Mouse (Mus musculus): Measurements from ENCODE around the gene Enam. TPM values are rescaled to one million over a fixed set of nuclear protein-coding genes. Genes with fewer than 3 reads are reported as not detected.
A peak's percentile ranks its signal among the peaks of the same experiment; 100 is the strongest.

Gene Enam
- total and polyA plus RNA-seq, 3 experiments = not detected

DNA sequence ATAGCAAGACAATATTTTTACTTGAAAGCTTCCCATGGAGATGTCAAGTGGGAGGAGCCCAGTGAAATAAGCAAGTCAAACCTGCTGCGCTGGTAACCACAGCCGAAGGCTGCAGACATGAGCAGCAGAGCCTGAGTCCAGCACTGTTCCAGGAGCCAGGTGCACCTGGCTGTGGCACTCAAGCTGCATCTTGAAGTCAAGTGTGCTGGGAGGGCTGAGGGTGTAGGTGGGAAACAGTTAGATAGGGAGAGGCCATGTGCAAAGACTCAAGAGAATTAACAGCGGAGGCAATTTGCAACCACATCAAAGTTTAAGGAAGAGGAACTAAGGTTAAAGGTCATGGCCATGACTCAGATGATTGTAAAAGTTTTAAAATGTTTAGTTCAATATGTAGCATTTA lies 12.0 kb downstream of the Enam start:
- no peak overlapping the region for H3K9ac ChIP-seq (ENCODE audit: control insufficient read depth, low read depth, low read length, poor library complexity, severe bottlenecking)

DNA sequence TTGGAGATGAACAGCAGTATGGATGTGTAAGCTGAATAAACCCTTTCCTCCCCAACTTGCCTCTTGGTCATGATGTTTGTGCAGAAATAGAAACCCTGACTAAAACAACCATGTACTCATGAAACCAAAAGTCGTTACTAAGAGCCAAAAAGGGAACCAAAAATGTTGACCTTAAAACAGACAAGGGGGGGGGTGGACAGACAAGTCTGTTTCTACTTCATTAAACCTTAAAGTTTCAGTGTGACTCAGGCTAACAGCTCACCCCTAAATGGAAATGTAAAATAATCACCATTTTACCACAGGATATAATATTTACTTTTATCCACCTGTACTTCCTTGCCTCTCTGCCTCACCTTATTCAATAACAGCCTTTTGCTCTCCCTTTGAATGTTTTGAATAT lies 20.8 kb downstream of the Enam start:
- no peak overlapping the region for H3K9ac ChIP-seq (ENCODE audit: control insufficient read depth, low read depth, low read length, poor library complexity, severe bottlenecking)
- peaks cover 0 to 3% of the 10 kb centered on the region in 2 experiments; a peak in 1 of 4 replicates for H3K27me3 ChIP-seq (ENCODE audit: control insufficient read depth in 1 of 2, insufficient read depth in 2 of 2, low read length in 2 of 2)
- H3K36me3 ChIP-seq (ENCODE audit: control insufficient read depth in 1 of 2, insufficient read depth in 2 of 2, low read length in 2 of 2) = no peaks in the 10 kb centered on the region
- no peak overlapping the region for H3K4me3 ChIP-seq (ENCODE audit: control insufficient read depth in 1 of 2, insufficient read depth in 1 of 2, low read depth in 2 of 2, low read length in 2 of 2)
- no peak for DNase-seq (ENCODE audit: low read depth, low spot score)
- no peaks in the 10 kb centered on the region for H3K79me2 ChIP-seq (ENCODE audit: control insufficient read depth, insufficient read depth, low read length, poor library complexity)
- no peaks in the 10 kb centered on the region for H3K4me1 ChIP-seq (ENCODE audit: control insufficient read depth in 1 of 2, insufficient read depth in 2 of 2, low read length in 2 of 2)
- no peak overlapping the region for H3K27ac ChIP-seq (ENCODE audit: control insufficient read depth, low read depth, low read length)
- TF ChIP-seq RCOR1 (IDR thresholded peaks at IDR 0.05; ENCODE audit: low read depth, low read length) (no peak), E2F4 (IDR thresholded peaks at IDR 0.05; ENCODE audit: borderline replicate concordance, low read depth, low read length) (no peak), ZC3H11A (IDR thresholded peaks at IDR 0.05; ENCODE audit: low read depth, low read length) (no peak), ZMIZ1 (IDR thresholded peaks at IDR 0.05; ENCODE audit: low read depth, low read length) (no peak), CTCF (IDR thresholded peaks at IDR 0.05 in 2 of 3, conservative IDR thresholded peaks at IDR 0.05 in 1 of 3; ENCODE audit: control insufficient read depth in 1 of 3, insufficient read depth in 1 of 3, low read depth in 2 of 3, low read length in 3 of 3, poor library complexity in 1 of 3, severe bottlenecking in 1 of 3) (no peak), UBTF (IDR thresholded peaks at IDR 0.05; ENCODE audit: borderline replicate concordance, insufficient read depth, low read depth, low read length) (no peak), SIN3A (IDR thresholded peaks at IDR 0.05; ENCODE audit: low read length) (no peak), TCF12 (IDR thresholded peaks at IDR 0.05; ENCODE audit: low read depth, low read length) (no peak), NELFE (IDR thresholded peaks at IDR 0.05; ENCODE audit: low read depth, low read length) (no peak), MXI1 (IDR thresholded peaks at IDR 0.05; ENCODE audit: low read depth, low read length) (no peak), CHD2 (IDR thresholded peaks at IDR 0.05; ENCODE audit: low read length) (no peak)
- H3K9me3 ChIP-seq (replicated peaks; ENCODE audit: insufficient read depth, low read length) = no peaks in the 10 kb centered on the region

More for the DNA sequence above, 12.0 kb downstream of the Enam start:
- Histone ChIP-seq H3K36me3 (ENCODE audit: control insufficient read depth in 1 of 2, insufficient read depth in 2 of 2, low read length in 2 of 2) (no peaks in the 10 kb centered on the region; a peak in 1 of 4 replicates), H3K27ac (ENCODE audit: control insufficient read depth, low read depth, low read length) (no peak overlapping the region), H3K4me3 (ENCODE audit: control insufficient read depth in 1 of 2, insufficient read depth in 1 of 2, low read depth in 2 of 2, low read length in 2 of 2) (no peak overlapping the region), H3K79me2 (ENCODE audit: control insufficient read depth, insufficient read depth, low read length, poor library complexity) (no peaks in the 10 kb centered on the region), H3K9me3 (replicated peaks; ENCODE audit: insufficient read depth, low read length) (no peaks in the 10 kb centered on the region), H3K4me1 (ENCODE audit: control insufficient read depth in 1 of 2, insufficient read depth in 2 of 2, low read length in 2 of 2) (peaks cover 0 to 4% of the 10 kb centered on the region in 2 experiments; a peak in 2 of 4 replicates), H3K27me3 (ENCODE audit: control insufficient read depth in 1 of 2, insufficient read depth in 2 of 2, low read length in 2 of 2) (no peaks in the 10 kb centered on the region; a peak in 1 of 4 replicates)
- peak; percentile 6 for DNase-seq (ENCODE audit: low read depth, low spot score)
- no peak for TF ChIP-seq KAT2A (conservative IDR thresholded peaks at IDR 0.05; ENCODE audit: low read depth, low read length)

DNA sequence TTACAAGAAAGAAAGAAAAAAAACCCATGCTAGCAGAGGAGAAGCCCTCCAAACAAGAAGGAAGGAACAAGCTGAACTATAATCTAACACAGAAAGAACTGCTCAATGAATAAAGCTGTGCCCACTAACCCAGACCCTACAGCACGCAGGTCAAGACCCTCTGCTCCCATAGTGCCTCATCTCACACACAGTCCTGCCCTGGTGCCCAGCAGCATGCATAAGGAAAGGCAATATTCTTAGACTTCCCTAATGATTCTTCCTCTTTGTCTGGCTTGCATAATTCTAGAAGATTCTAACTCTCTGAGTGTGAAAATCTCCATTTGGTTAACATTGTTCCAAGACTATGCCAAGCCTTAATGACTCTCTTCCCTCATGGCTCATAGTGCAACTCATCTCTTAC lies 21.2 kb downstream of the Enam start:
- no peak overlapping the region for H3K27ac ChIP-seq (ENCODE audit: control insufficient read depth, low read depth, low read length)

More for the DNA sequence above, 21.2 kb downstream of the Enam start:
- H3K9me3 ChIP-seq (replicated peaks; ENCODE audit: insufficient read depth, low read length) = no peaks in the 10 kb centered on the region
- no peaks in the 10 kb centered on the region for H3K79me2 ChIP-seq (ENCODE audit: control insufficient read depth, insufficient read depth, low read length, poor library complexity)
- no peaks in the 10 kb centered on the region for H3K36me3 ChIP-seq (ENCODE audit: control insufficient read depth in 1 of 2, insufficient read depth in 2 of 2, low read length in 2 of 2)
- peaks cover 0 to 3% of the 10 kb centered on the region in 2 experiments; a peak in 1 of 4 replicates for H3K27me3 ChIP-seq (ENCODE audit: control insufficient read depth in 1 of 2, insufficient read depth in 2 of 2, low read length in 2 of 2)
- TF ChIP-seq TCF12 (IDR thresholded peaks at IDR 0.05; ENCODE audit: low read depth, low read length) (no peak), GABPA (IDR thresholded peaks at IDR 0.05; ENCODE audit: low read depth, low read length) (no peak), MYC (IDR thresholded peaks at IDR 0.05; ENCODE audit: low read depth, low read length) (no peak), TAL1 (IDR thresholded peaks at IDR 0.05; ENCODE audit: low read length) (no peak), BHLHE40 (IDR thresholded peaks at IDR 0.05; ENCODE audit: borderline replicate concordance, low read depth, low read length) (no peak), MAX (IDR thresholded peaks at IDR 0.05; ENCODE audit: low read length) (no peak), NRF1 (IDR thresholded peaks at IDR 0.05; ENCODE audit: insufficient read depth, low read depth, low read length, poor library complexity, severe bottlenecking) (no peak), JUND (IDR thresholded peaks at IDR 0.05; ENCODE audit: low read depth, low read length) (no peak), CHD2 (IDR thresholded peaks at IDR 0.05; ENCODE audit: low read length) (no peak), ELF1 (IDR thresholded peaks at IDR 0.05; ENCODE audit: low read depth, low read length) (no peak), CHD1 (IDR thresholded peaks at IDR 0.05; ENCODE audit: low read depth, low read length) (no peak), POLR2AphosphoS2 (IDR thresholded peaks at IDR 0.05; ENCODE audit: low read length) (no peak), E2F4 (IDR thresholded peaks at IDR 0.05; ENCODE audit: borderline replicate concordance, low read depth, low read length) (no peak), MAFK (IDR thresholded peaks at IDR 0.05; ENCODE audit: borderline replicate concordance, low read depth, low read length) (no peak), MYB (IDR thresholded peaks at IDR 0.05; ENCODE audit: low read depth, low read length) (no peak), NELFE (IDR thresholded peaks at IDR 0.05; ENCODE audit: low read depth, low read length) (no peak), GATA1 (IDR thresholded peaks at IDR 0.05; ENCODE audit: low read depth, low read length) (no peak), SMC3 (IDR thresholded peaks at IDR 0.05; ENCODE audit: low read depth, low read length) (no peak)
- H3K4me1 ChIP-seq (ENCODE audit: control insufficient read depth in 1 of 2, insufficient read depth in 2 of 2, low read length in 2 of 2) = no peaks in the 10 kb centered on the region
- no peak for DNase-seq (ENCODE audit: low read depth, low spot score)
- no peak overlapping the region for H3K9ac ChIP-seq (ENCODE audit: control insufficient read depth, low read depth, low read length, poor library complexity, severe bottlenecking)
- no peak overlapping the region for H3K4me3 ChIP-seq (ENCODE audit: control insufficient read depth in 1 of 2, insufficient read depth in 1 of 2, low read depth in 2 of 2, low read length in 2 of 2)

Measured in MEL (cell line).